Mouse (Mus musculus) midbrain, postnatal 0 days (tissue): ENCODE measurements around the gene Zfp90. TPM values are rescaled to one million over a fixed set of nuclear protein-coding genes. Genes with fewer than 3 reads are reported as not detected.
A peak's percentile ranks its signal among the peaks of the same experiment; 100 is the strongest.

Experiments used
- ATAC-seq: fragments of 200-750 bp; cut with Nextera tagmentation; 2 replicates; pipeline ENCODE4 v1.8.0; 2017; ENCODE audit warnings: moderate number of reproducible peaks, mild to moderate bottlenecking, moderate TSS enrichment, moderate library complexity; ENCODE audit not compliant: low FRiP score
- DNase-seq: peaks from one replicate; pipeline ENCODE4 v3.0.0-alpha.2; 2015; ENCODE audit warnings: low spot score
- H3K27ac ChIP-seq: fragments of 300-500 bp; sonication (generic); 2 replicates; pipeline ENCODE4 v1.5.1; 2014; ENCODE audit warnings: low read depth, mild to moderate bottlenecking, low read length, mixed read lengths
- H3K27me3 ChIP-seq: fragments of 300-500 bp; sonication (generic); 2 replicates; pipeline ENCODE4 v1.6.1; 2014; ENCODE audit warnings: low read length, control low read depth, mixed read lengths; ENCODE audit not compliant: insufficient read depth
- H3K36me3 ChIP-seq: fragments of 300-500 bp; sonication (generic); 2 replicates; pipeline ENCODE4 v1.6.1; 2014; ENCODE audit warnings: low read length, control low read depth, mixed read lengths; ENCODE audit not compliant: insufficient read depth
- H3K4me1 ChIP-seq: fragments of 300-500 bp; sonication (generic); 2 replicates; pipeline ENCODE4 v1.6.1; 2014; ENCODE audit warnings: mild to moderate bottlenecking, control low read depth, antibody characterized with exemption, low read length, mixed read lengths; ENCODE audit not compliant: insufficient read depth
- H3K4me2 ChIP-seq: fragments of 300-500 bp; sonication (generic); 2 replicates; pipeline ENCODE4 v1.6.1; 2014; ENCODE audit warnings: low read depth, mild to moderate bottlenecking, low read length, mixed read lengths; ENCODE audit not compliant: poor library complexity, severe bottlenecking
- H3K4me3 ChIP-seq: fragments of 300-500 bp; sonication (generic); 2 replicates; pipeline ENCODE4 v1.5.1; 2014; ENCODE audit warnings: low read depth, mild to moderate bottlenecking, low read length, moderate library complexity
- H3K9ac ChIP-seq: fragments of 300-500 bp; sonication (generic); replicated peaks from 2 replicates; pipeline ENCODE4 v1.6.1; 2014; ENCODE audit warnings: mild to moderate bottlenecking, low read length, moderate library complexity, mixed read lengths; ENCODE audit not compliant: poor library complexity, severe bottlenecking
- H3K9me3 ChIP-seq: fragments of 300-500 bp; sonication (generic); 2 replicates; pipeline ENCODE4 v1.6.1; 2016; ENCODE audit warnings: low read length, control low read depth
- CTCF ChIP-seq: IDR thresholded peaks from 2 replicates; pipeline ENCODE4 v1.5.1; 2016; ENCODE audit warnings: antibody characterized with exemption, mild to moderate bottlenecking
- WGBS: fragments of 180-500 bp; shearing (Covaris S2); extraction: QIAGEN DNeasy Blood & Tissue Kit; methylation state at CpG from one replicate; pipeline ENCODE4 v1.1.7; 2014; 5-methylcytosine and 5-hydroxymethylcytosine counted together
- polyA plus RNA-seq: library from polyadenylated mRNA; unstranded; fragments of >200 nt; fragmentation: Nextera tagmentation; extraction: Ambion mirVana; gene quantifications from 2 replicates; pipeline ENCODE4 v1.2.1, GENCODE M21; 2015
- total RNA-seq: library from RNA; depleted of rRNA; stranded (reverse); fragments of >200 nt; gene quantifications from 2 replicates; pipeline ENCODE4 v1.2.3, GENCODE M21; 2014; rRNA removed

The Zfp90 gene
- 28.6 and 30.4 TPM in 2 replicates for total RNA-seq
- 34.8 and 36.5 TPM in 2 replicates for polyA plus RNA-seq

GRCm38 (mm10) chr8:106415182-106415971 lies at the start of gene Zfp90:
Gene Zfp90 (plus strand): TSS chr8:106415327.
- H3K27me3 ChIP-seq, result no peaks in the 10 kb centered on the region
- under 1% methylated on average over 44 of the region's 46 CpGs for WGBS
- peaks cover 4% of the 10 kb centered on the region; the same call in 1 of the 2 replicates for H3K4me1 ChIP-seq
- H3K4me3 ChIP-seq, result peak within 1 kb of the TSS; percentile 84
- peak within 1 kb of the TSS; percentile 63 for H3K4me2 ChIP-seq
- peak within 1 kb of the TSS; percentile 93 for H3K27ac ChIP-seq
- H3K9ac ChIP-seq, result peak within 1 kb of the TSS; percentile 95
- DNase-seq (peak; percentile 97), ATAC-seq (peak; percentile 96)
- peaks cover 18% of the 10 kb centered on the region for H3K36me3 ChIP-seq
- peak; percentile 97 for TF ChIP-seq CTCF
- H3K9me3 ChIP-seq, result no peaks in the 10 kb centered on the region

GRCm38 (mm10) chr8:106368501-106368900 lies 46.6 kb upstream of the Zfp90 start:
- no peak for DNase-seq

GRCm38 (mm10) chr8:106369069-106369468 lies 46.1 kb upstream of the Zfp90 start:
- no peaks in the 10 kb centered on the region for H3K36me3 ChIP-seq
- H3K9ac ChIP-seq, result no peak overlapping the region
- 91% methylated on average over 7 of the region's 7 CpGs for WGBS
- no peak for DNase-seq
- H3K9me3 ChIP-seq, result no peaks in the 10 kb centered on the region
- H3K4me1 ChIP-seq, result no peaks in the 10 kb centered on the region
- H3K27me3 ChIP-seq, result no peaks in the 10 kb centered on the region
- H3K4me3 ChIP-seq, result no peak overlapping the region
- no peak overlapping the region for H3K4me2 ChIP-seq
- no peak for ATAC-seq
- no peak for TF ChIP-seq CTCF
- H3K27ac ChIP-seq, result no peak overlapping the region

More at GRCm38 (mm10) chr8:106368501-106368900, 46.6 kb upstream of the Zfp90 start:
- no peaks in the 10 kb centered on the region for H3K36me3 ChIP-seq
- no peak overlapping the region for H3K9ac ChIP-seq
- H3K27me3 ChIP-seq, result no peaks in the 10 kb centered on the region
- TF ChIP-seq CTCF, result peak; percentile 33
- ATAC-seq, result no peak
- H3K4me1 ChIP-seq, result no peaks in the 10 kb centered on the region
- no peak overlapping the region for H3K4me2 ChIP-seq
- no peaks in the 10 kb centered on the region for H3K9me3 ChIP-seq
- no peak overlapping the region for H3K27ac ChIP-seq
- H3K4me3 ChIP-seq, result no peak overlapping the region
- 67% methylated on average over 3 of the region's 3 CpGs for WGBS

- Histone ChIP-seq H3K9me3 (no peaks in the 10 kb centered on the region), H3K4me3 (no peak overlapping the region), H3K4me2 (no peak overlapping the region), H3K4me1 (no peaks in the 10 kb centered on the region), H3K9ac (no peak overlapping the region), H3K36me3 (no peaks in the 10 kb centered on the region), H3K27ac (no peak overlapping the region), H3K27me3 (no peaks in the 10 kb centered on the region)
- no peak for DNase-seq
- no peak for TF ChIP-seq CTCF
- 80% methylated on average over 7 of the region's 7 CpGs for WGBS
- no peak for ATAC-seq
These were observed 39.2 kb upstream of the Zfp90 start for GRCm38 (mm10) chr8:106375957-106376356.

- no peak for TF ChIP-seq CTCF
- H3K27ac ChIP-seq, result no peak overlapping the region
- H3K27me3 ChIP-seq, result no peaks in the 10 kb centered on the region
- DNase-seq (peak; percentile 59), ATAC-seq (no peak)
- WGBS, result 23% methylated on average over 9 of the region's 9 CpGs
- no peak overlapping the region for H3K9ac ChIP-seq
- H3K36me3 ChIP-seq, result no peaks in the 10 kb centered on the region
- no peak overlapping the region for H3K4me3 ChIP-seq
- no peaks in the 10 kb centered on the region for H3K4me1 ChIP-seq
- no peak overlapping the region for H3K4me2 ChIP-seq
- H3K9me3 ChIP-seq, result no peaks in the 10 kb centered on the region
These were observed 38.3 kb upstream of the Zfp90 start for GRCm38 (mm10) chr8:106376862-106377261.

- no peak for TF ChIP-seq CTCF
- no peak overlapping the region for H3K9ac ChIP-seq
- H3K4me2 ChIP-seq, result no peak overlapping the region
- no peak overlapping the region for H3K27ac ChIP-seq
- H3K36me3 ChIP-seq, result no peaks in the 10 kb centered on the region
- no peak for DNase-seq
- no peaks in the 10 kb centered on the region for H3K4me1 ChIP-seq
- no peaks in the 10 kb centered on the region for H3K9me3 ChIP-seq
- no peak overlapping the region for H3K4me3 ChIP-seq
- WGBS, result 68% methylated on average over 6 of the region's 7 CpGs
- ATAC-seq, result no peak
- no peaks in the 10 kb centered on the region for H3K27me3 ChIP-seq
These were observed 36.6 kb upstream of the Zfp90 start for GRCm38 (mm10) chr8:106378501-106379048.
